Mouse (Mus musculus): Measurements from ENCODE around the gene Arhgap21. TPM values are rescaled to one million over a fixed set of nuclear protein-coding genes. Genes with fewer than 3 reads are reported as not detected.

Gene Arhgap21
- polyA plus RNA-seq, 1 experiment from 2014 or later: 27.4 TPM

DNA sequence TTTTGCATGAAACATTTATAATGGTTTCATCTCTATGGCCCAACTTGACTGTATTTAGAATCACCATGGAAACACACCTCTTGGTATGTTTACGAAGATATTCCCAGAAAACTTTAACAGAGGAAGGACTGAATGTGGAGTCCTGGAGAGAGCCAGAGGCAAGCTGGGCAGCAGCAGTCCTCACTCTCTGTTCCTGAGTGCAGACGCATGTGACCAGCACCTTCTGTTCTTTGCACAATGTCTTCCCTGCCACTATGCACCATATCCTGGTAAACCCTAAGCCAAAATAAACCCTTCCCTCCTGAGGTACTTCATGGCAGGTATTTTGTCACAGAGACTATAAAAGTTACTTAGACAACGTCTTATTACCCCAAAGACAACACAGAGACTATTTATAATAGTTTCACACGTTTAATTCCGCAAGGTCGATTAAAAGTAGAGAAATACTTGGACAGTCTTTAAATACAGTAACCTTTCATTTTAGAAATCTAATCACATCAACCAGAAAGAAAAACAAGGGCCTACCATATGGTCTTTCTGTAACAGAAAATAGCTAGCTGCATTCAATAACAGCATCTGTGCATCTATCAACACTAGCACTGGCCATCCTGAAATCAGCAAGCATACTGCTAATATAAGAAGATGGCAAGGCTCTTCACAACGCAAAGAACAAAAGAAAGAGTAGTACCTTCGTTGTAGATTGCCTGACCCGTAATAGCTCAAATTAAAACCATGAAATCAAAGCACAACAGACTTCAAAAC, 8.6 kb downstream of the Arhgap21 start:
- Histone ChIP-seq H3K4me3 (ENCODE audit: control insufficient read depth in 1 of 2, insufficient read depth in 1 of 2, low read depth in 1 of 2, low read length in 2 of 2) (no peak overlapping the region), H3K27ac (replicated peaks in 1 of 2; ENCODE audit: control insufficient read depth in 1 of 2, insufficient read depth in 1 of 2, low read depth in 2 of 2, low read length in 2 of 2) (no peak overlapping the region), H3K4me1 (ENCODE audit: control insufficient read depth in 2 of 2, insufficient read depth in 2 of 2, low read length in 2 of 2) (peaks cover 17 to 70% of the 10 kb centered on the region in 2 experiments), H3K9me3 (ENCODE audit: control insufficient read depth, low read length) (no peaks in the 10 kb centered on the region), H3K9ac (ENCODE audit: low read length) (no peak overlapping the region), H3K4me2 (ENCODE audit: low read length) (no peak overlapping the region), H3K27me3 (ENCODE audit: control insufficient read depth, insufficient read depth, low read length) (no peaks in the 10 kb centered on the region), H3K36me3 (ENCODE audit: control insufficient read depth, insufficient read depth, low read length) (no peaks in the 10 kb centered on the region; the same call in 1 of the 2 replicates)
- ATAC-seq (ENCODE audit: insufficient number of reproducible peaks, insufficient read depth, low FRiP score, low read depth): no peak
- 76% methylated on average over 9 of the region's 9 CpGs for WGBS

DNA sequence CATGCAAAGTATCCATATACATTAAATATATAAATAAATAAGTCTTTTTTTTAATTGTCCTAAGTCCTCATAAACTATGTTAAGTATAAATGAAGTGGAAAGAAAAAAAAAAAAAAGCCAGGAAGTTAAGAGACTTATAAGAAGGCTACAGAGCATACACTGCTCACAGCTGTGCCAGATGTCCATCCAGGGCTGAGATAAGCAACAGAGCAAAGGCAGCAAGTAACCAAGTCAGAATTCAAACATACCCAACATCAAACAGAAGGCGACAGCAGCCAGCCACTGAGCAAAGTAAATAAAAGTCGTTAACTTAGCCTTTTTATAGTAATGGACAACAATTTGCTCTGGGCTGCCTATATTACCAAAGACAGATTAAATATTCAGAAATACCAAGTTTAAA, 9.6 kb downstream of the Arhgap21 start:
- Histone ChIP-seq H3K27ac (replicated peaks in 1 of 2; ENCODE audit: control insufficient read depth in 1 of 2, insufficient read depth in 1 of 2, low read depth in 2 of 2, low read length in 2 of 2) (no peak overlapping the region), H3K9ac (ENCODE audit: low read length) (no peak overlapping the region), H3K4me3 (ENCODE audit: control insufficient read depth in 1 of 2, insufficient read depth in 1 of 2, low read depth in 1 of 2, low read length in 2 of 2) (no peak overlapping the region), H3K36me3 (ENCODE audit: control insufficient read depth, insufficient read depth, low read length) (no peaks in the 10 kb centered on the region; the same call in 1 of the 2 replicates), H3K27me3 (ENCODE audit: control insufficient read depth, insufficient read depth, low read length) (no peaks in the 10 kb centered on the region), H3K9me3 (ENCODE audit: control insufficient read depth, low read length) (no peaks in the 10 kb centered on the region), H3K4me1 (ENCODE audit: control insufficient read depth in 2 of 2, insufficient read depth in 2 of 2, low read length in 2 of 2) (peaks cover 15 to 68% of the 10 kb centered on the region in 2 experiments), H3K4me2 (ENCODE audit: low read length) (no peak overlapping the region)
- WGBS: 36% methylated on average over 2 of the region's 2 CpGs
- no peak for ATAC-seq (ENCODE audit: insufficient number of reproducible peaks, insufficient read depth, low FRiP score, low read depth)

DNA sequence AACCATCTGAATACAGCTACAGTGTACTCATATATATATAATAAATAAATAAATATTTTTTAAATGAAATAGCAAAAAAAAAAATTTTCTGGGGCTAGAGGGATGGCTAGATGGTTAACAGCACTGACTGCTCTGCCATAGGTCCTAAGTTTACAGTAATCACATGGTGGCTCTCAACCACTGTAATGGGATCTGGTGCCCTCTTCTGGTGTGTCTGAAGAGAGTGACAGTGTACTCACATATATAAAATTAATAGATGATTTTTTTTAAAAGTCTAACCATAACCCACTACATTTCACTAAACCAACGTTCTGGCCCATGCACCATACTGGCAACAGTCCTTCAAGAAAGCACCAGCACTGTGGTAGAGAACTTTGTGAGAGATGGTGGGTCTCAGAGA, 10.7 kb downstream of the Arhgap21 start:
- Histone ChIP-seq H3K27ac (replicated peaks in 1 of 2; ENCODE audit: control insufficient read depth in 1 of 2, insufficient read depth in 1 of 2, low read depth in 2 of 2, low read length in 2 of 2) (no peak overlapping the region), H3K9ac (ENCODE audit: low read length) (no peak overlapping the region), H3K36me3 (ENCODE audit: control insufficient read depth, insufficient read depth, low read length) (no peaks in the 10 kb centered on the region; the same call in 1 of the 2 replicates), H3K9me3 (ENCODE audit: control insufficient read depth, low read length) (no peaks in the 10 kb centered on the region), H3K4me3 (ENCODE audit: control insufficient read depth in 1 of 2, insufficient read depth in 1 of 2, low read depth in 1 of 2, low read length in 2 of 2) (no peak overlapping the region), H3K27me3 (ENCODE audit: control insufficient read depth, insufficient read depth, low read length) (no peaks in the 10 kb centered on the region), H3K4me1 (ENCODE audit: control insufficient read depth in 2 of 2, insufficient read depth in 2 of 2, low read length in 2 of 2) (peaks cover 11 to 60% of the 10 kb centered on the region in 2 experiments), H3K4me2 (ENCODE audit: low read length) (no peak overlapping the region)
- ATAC-seq (ENCODE audit: insufficient number of reproducible peaks, insufficient read depth, low FRiP score, low read depth): no peak
- 87% methylated on average over 1 of the region's 1 CpGs for WGBS

DNA sequence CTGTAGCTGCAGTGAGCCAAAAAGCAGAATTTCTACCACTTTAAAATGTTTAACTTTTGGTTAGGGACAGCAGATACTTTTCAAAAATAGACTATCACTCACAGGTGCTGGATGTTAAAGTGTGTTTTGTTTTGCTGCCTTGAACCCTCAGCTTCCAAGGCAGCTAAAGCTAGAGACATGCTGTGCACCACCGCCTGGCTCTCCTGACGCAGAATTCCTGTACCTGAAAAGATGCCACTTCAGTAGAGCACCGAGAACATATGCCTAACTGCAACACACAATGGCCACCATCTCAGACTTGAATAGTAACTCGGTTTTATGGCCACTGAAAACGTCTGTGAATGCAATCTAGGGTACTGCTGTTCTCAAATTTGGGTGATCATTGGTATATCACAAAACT, 12.0 kb downstream of the Arhgap21 start:
- no peak overlapping the region for H3K9ac ChIP-seq (ENCODE audit: low read length)
- WGBS: 73% methylated on average over 5 of the region's 5 CpGs
- no peak for ATAC-seq (ENCODE audit: insufficient number of reproducible peaks, insufficient read depth, low FRiP score, low read depth)
- no peaks in the 10 kb centered on the region; the same call in 1 of the 2 replicates for H3K36me3 ChIP-seq (ENCODE audit: control insufficient read depth, insufficient read depth, low read length)
- no peaks in the 10 kb centered on the region for H3K27me3 ChIP-seq (ENCODE audit: control insufficient read depth, insufficient read depth, low read length)
- no peak overlapping the region for H3K4me2 ChIP-seq (ENCODE audit: low read length)
- H3K4me3 ChIP-seq (ENCODE audit: control insufficient read depth in 1 of 2, insufficient read depth in 1 of 2, low read depth in 1 of 2, low read length in 2 of 2): no peak overlapping the region
- peaks cover 3 to 48% of the 10 kb centered on the region in 2 experiments for H3K4me1 ChIP-seq (ENCODE audit: control insufficient read depth in 2 of 2, insufficient read depth in 2 of 2, low read length in 2 of 2)
- H3K9me3 ChIP-seq (ENCODE audit: control insufficient read depth, low read length): no peaks in the 10 kb centered on the region
- H3K27ac ChIP-seq (replicated peaks in 1 of 2; ENCODE audit: control insufficient read depth in 1 of 2, insufficient read depth in 1 of 2, low read depth in 2 of 2, low read length in 2 of 2): no peak overlapping the region

DNA sequence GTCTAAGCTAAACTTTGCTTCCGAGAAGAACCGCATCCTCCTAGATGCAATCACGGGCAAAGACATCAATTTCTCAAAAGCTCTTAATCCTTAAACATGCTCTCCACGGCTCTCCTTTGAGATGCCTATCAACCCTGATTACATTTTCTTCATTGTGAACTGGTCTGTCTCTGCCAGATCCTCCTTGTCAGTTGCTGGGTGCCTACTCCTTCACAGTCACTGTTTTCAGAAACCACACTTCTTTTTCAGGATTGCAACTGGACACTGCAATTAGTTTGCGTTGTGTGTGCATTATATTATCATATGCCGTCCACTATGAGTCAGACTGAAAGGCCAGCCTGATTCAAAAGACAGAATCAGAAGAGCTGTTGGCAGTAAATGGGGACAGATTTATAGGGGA, 12.7 kb downstream of the Arhgap21 start:
- H3K9me3 ChIP-seq (ENCODE audit: control insufficient read depth, low read length): no peaks in the 10 kb centered on the region
- no peak overlapping the region for H3K4me2 ChIP-seq (ENCODE audit: low read length)
- H3K36me3 ChIP-seq (ENCODE audit: control insufficient read depth, insufficient read depth, low read length): no peaks in the 10 kb centered on the region; the same call in 1 of the 2 replicates
- H3K9ac ChIP-seq (ENCODE audit: low read length): no peak overlapping the region
- H3K4me1 ChIP-seq (ENCODE audit: control insufficient read depth in 2 of 2, insufficient read depth in 2 of 2, low read length in 2 of 2): peaks cover 3 to 43% of the 10 kb centered on the region in 2 experiments; a peak in 3 of 4 replicates
- ATAC-seq (ENCODE audit: insufficient number of reproducible peaks, insufficient read depth, low FRiP score, low read depth): no peak
- H3K4me3 ChIP-seq (ENCODE audit: control insufficient read depth in 1 of 2, insufficient read depth in 1 of 2, low read depth in 1 of 2, low read length in 2 of 2): no peak overlapping the region
- 59% methylated on average over 6 of the region's 6 CpGs for WGBS
- H3K27me3 ChIP-seq (ENCODE audit: control insufficient read depth, insufficient read depth, low read length): no peaks in the 10 kb centered on the region
- no peak overlapping the region for H3K27ac ChIP-seq (replicated peaks in 1 of 2; ENCODE audit: control insufficient read depth in 1 of 2, insufficient read depth in 1 of 2, low read depth in 2 of 2, low read length in 2 of 2)

DNA sequence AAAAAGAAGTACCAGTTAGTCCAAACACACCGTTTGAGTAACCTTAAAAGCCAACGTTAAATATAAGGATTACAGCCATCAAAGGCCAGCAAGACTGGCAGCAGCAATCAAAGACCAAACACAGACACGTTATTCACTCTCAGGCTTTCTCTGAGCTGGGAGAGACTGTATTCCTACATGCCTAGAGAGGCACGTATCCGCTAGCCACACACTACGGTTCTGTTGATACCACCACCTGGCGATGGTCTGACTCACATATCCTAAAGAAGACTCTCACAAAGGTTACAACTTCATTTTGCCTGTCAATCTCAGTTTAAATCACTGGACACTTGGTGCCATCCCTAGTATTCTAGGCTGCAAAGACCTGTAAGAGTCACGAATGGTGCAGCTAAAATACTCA, 13.3 kb downstream of the Arhgap21 start:
- Histone ChIP-seq H3K9ac (ENCODE audit: low read length) (no peak overlapping the region), H3K9me3 (ENCODE audit: control insufficient read depth, low read length) (no peaks in the 10 kb centered on the region), H3K4me1 (ENCODE audit: control insufficient read depth in 2 of 2, insufficient read depth in 2 of 2, low read length in 2 of 2) (peaks cover 3 to 45% of the 10 kb centered on the region in 2 experiments; a peak in 3 of 4 replicates), H3K4me2 (ENCODE audit: low read length) (no peak overlapping the region), H3K4me3 (ENCODE audit: control insufficient read depth in 1 of 2, insufficient read depth in 1 of 2, low read depth in 1 of 2, low read length in 2 of 2) (no peak overlapping the region), H3K27me3 (ENCODE audit: control insufficient read depth, insufficient read depth, low read length) (no peaks in the 10 kb centered on the region), H3K36me3 (ENCODE audit: control insufficient read depth, insufficient read depth, low read length) (no peaks in the 10 kb centered on the region; the same call in 1 of the 2 replicates), H3K27ac (replicated peaks in 1 of 2; ENCODE audit: control insufficient read depth in 1 of 2, insufficient read depth in 1 of 2, low read depth in 2 of 2, low read length in 2 of 2) (peak overlapping the region in 1 of 2 experiments; percentile 33; a peak in 1 of 4 replicates)
- 49% methylated on average over 8 of the region's 8 CpGs for WGBS
- ATAC-seq (ENCODE audit: insufficient number of reproducible peaks, insufficient read depth, low FRiP score, low read depth): no peak

DNA sequence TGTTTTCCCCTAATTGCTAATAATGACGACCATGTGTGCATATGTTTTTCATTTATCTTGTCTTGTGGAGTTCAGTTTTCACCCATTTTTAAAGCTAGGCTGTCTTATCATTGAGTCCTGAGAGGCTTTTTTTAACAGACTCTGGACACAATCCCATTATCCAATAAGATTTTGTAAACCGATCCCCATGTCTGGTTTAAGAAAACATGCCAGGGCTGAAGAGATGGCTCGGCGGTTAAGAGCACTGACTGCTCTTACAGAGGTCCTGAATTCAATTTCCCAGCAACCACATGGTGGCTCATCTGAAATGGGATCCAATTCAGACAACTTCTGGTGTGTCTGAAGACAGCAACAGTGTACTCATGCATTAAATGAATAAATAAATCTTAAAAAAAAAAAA, 16.0 kb downstream of the Arhgap21 start:
- no peak overlapping the region for H3K4me2 ChIP-seq (ENCODE audit: low read length)
- no peaks in the 10 kb centered on the region for H3K36me3 ChIP-seq (ENCODE audit: control insufficient read depth, insufficient read depth, low read length)
- no peak for ATAC-seq (ENCODE audit: insufficient number of reproducible peaks, insufficient read depth, low FRiP score, low read depth)
- 59% methylated on average over 4 of the region's 4 CpGs for WGBS
- H3K4me1 ChIP-seq (ENCODE audit: control insufficient read depth in 2 of 2, insufficient read depth in 2 of 2, low read length in 2 of 2): peaks cover 3 to 35% of the 10 kb centered on the region in 2 experiments; a peak in 3 of 4 replicates
- H3K27ac ChIP-seq (replicated peaks in 1 of 2; ENCODE audit: control insufficient read depth in 1 of 2, insufficient read depth in 1 of 2, low read depth in 2 of 2, low read length in 2 of 2): no peak overlapping the region
- H3K9ac ChIP-seq (ENCODE audit: low read length): no peak overlapping the region
- no peaks in the 10 kb centered on the region for H3K9me3 ChIP-seq (ENCODE audit: control insufficient read depth, low read length)
- no peak overlapping the region for H3K4me3 ChIP-seq (ENCODE audit: control insufficient read depth in 1 of 2, insufficient read depth in 1 of 2, low read depth in 1 of 2, low read length in 2 of 2)
- H3K27me3 ChIP-seq (ENCODE audit: control insufficient read depth, insufficient read depth, low read length): no peaks in the 10 kb centered on the region

Measured in heart, embryonic 14.5 days (tissue).